Mouse (Mus musculus): ENCODE data around the gene Tenm2. TPM values are rescaled to one million over a fixed set of nuclear protein-coding genes. Genes with fewer than 3 reads are reported as not detected.

The Tenm2 gene
- total RNA-seq, 2 experiments from 2014 or later, result 71.1 to 107 TPM

DNA sequence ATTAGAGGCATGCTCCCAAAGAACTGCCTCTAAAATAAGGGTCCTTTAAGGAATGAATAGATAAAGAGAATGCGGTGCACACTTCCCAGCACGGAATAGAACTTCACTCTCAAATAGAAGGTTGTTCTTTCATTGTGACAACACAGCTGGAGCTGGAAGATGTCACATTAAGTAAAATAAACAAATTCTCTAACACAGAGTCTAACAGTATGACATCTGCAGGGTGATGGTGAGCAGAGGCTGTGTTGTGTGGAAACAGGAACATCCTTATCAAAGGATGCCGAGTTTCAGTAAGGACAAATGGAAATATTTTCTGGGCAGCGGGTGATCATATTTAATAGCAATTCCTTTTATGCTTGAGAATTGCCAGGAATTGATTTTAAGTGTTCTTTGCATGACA is 897.3 kb downstream of the Tenm2 start:
- DNase-seq (ENCODE audit: low spot score in 2 of 2), result no peak
- intact Hi-C loops (cut with DNase I), result no loop called here

DNA sequence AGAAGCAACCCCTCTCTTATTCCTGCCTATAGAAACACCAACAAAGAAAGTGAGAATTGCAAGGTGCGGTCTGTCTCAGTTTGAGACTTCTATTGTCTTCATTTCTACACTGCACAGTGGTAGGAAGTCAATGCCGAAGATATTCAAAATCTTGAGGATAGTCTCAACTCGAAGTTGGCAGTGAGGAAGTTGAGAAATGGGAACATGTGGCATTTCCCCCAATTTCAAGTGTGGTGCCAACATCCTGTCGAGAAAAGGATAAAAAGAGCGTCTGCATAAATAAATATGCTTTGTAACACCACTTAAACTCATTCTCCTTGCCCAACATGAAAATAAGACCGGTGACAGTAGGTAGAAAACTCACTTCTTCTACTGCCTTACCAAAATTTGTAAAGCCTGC is 898.7 kb downstream of the Tenm2 start:
- intact Hi-C loops (cut with DNase I), result no loop called here
- no peak for DNase-seq (ENCODE audit: low spot score in 2 of 2)

DNA sequence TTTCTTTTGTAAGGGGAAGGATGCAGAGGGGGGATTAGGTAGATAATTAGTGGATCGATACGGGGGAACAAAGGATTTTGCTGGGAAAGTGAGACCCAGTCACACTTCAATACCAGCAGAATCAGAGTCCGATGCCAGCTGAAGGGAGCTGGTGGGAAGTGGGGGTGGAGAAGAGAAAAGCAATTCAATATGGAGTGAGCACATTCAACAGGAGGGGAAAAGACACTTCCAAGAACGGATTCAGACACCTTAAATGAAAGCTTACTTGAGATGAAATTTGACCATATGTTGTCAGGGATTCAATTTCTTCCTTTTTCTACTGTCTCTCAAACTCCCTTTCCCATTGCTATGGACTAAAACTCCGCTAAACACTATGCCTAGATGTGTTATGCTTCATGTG is 900.6 kb downstream of the Tenm2 start:
- DNase-seq (ENCODE audit: low spot score in 2 of 2), result no peak
- intact Hi-C loops (cut with DNase I), result no loop called here

DNA sequence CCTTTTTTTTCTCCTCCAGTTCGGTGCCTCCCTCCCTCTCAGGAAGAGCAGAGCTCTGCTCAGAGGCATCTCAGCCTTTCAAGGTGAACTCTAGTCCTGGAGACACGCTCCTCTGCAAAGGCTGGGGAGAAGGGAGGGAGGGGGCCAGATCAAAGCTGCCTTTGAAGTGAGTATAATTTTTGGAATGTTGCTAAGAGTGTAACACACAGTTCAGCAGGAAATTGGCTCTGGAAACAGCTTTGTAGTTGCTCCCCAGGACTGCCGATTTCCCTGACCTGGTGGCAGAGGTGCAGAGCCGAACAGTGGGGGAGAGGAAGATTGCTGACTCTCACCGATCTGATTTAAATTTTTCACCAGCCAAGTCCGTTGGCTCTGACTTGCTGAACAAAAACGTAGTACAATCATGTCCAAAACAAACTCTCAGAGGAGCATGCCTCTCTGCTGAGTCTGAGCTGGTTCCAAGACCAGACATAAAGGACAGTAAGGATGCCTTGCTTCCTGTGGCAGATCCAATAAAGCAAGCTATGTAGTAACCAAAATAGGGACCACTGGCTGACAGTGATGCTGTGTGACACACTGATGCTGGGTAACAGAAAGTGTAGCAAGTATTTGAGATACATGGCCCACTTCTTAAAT is 901.5 kb downstream of the Tenm2 start:
- intact Hi-C loops (cut with DNase I), result no loop called here
- no peak for DNase-seq (ENCODE audit: low spot score in 2 of 2)

DNA sequence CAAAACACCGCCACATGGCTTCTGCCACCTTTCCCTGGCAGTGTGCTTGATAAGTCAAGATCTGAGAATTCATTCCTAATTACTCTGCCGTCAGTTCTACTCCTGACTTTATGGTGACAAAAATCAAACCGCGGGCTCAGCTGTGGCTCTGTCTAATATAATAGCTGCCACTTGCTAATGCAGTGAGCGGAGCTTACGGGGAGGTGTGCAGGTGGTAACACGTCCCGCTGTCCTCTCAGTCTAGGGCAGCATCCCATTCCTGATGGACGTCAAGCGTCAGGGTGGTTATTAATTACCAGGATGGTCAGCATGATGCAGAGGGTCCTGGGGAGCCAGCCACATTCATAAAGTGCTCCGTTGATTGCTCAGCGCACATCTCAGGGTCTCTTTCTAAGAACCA is 903.5 kb downstream of the Tenm2 start:
- intact Hi-C loops (cut with DNase I), result no loop called here
- no peak for DNase-seq (ENCODE audit: low spot score in 2 of 2)

DNA sequence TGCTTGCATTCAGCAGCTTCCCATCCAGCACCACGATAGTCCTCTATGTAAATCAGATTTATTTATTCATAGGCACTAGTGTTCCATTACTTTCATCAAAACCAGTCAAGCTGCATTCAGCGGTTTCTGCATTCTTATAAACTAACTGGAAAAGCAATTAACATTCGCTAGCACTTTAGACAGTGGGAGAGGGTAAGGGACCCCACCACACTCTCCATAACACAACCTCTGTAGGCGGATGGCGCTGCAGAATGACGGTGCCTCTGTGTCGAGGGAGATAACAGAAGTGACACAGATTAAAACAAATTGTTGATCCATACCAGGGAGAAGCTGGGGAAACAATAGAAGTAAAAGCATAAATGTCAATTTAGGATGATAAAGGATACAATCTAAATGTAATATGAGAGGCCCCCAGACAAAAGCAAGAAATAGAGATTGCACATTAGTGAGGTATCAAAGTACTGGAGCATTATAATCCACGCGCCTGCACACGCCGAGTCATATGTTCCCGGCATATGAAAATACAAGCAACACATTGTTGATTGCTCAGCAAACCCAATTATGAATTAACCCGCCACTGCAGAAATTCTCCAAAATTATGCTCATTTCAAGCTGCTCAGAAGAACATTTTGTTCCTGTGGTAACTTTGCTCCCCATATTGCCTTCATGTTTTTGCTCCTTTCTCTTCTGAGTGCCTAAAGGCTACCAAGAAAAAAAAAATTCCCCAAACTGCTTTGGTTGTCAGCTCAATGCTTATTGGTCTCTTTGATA is 904.2 kb downstream of the Tenm2 start:
- DNase-seq (ENCODE audit: low spot score in 2 of 2), result no peak
- intact Hi-C loops (cut with DNase I), result no loop called here

DNA sequence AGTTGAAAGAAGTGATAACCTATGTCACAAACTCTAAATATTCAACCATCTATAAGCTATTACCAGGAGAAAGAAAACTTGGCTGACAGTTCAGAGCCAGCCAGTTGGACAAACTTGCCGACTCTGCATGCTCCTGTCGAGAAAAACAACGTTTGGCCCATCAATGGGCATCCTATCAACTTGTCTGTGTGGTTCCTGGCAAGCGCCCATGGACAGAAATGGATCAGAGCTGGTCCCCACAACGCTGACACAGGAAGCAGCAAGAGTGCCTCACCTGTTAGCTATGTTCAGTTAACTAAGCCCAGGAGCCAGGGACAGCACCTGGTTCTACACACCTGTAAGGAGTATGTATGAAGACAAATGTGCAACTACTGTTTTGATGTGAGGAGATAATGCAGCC is 908.5 kb downstream of the Tenm2 start:
- DNase-seq (ENCODE audit: low spot score in 2 of 2), result no peak
- intact Hi-C loops (cut with DNase I), result no loop called here

DNA sequence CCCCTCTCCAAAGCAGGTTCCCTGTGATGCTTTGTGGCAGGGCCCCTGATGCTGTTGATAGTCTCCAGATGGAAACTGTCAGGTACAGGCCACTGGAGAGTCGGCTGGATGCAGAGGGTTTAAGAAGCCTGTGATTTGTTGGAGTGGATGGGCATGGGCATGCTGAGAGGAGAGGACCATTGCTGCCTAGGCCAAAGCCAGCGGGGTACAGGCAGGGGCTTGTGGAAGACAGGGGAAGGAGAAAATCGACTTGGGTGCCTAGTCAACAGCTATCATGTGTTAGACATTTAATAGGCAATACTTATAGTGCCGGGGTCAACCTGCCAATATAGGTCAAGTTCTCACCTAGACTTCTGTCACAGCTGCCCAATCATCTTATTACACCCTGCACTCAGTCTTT is 926.4 kb downstream of the Tenm2 start:
- intact Hi-C loops (cut with DNase I), result no loop called here

DNA sequence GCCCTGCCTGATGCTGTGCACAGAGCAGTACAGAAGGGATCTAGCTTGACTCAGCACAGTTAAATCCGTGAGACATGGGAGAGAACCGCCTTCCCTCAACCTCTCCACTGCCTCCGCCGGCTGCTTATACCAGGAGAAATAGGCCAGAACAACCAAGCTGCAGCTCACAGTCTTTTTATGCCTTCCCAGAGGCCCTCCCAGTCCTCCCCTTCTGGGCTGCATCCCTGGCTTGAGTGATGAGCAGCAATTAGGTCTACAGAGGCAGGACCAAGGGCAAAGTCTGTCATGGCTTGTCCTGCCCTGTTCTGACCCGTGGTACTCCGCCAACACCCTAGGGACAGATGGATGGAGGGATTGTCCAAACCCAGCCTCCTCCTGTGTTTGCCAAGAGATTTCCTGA is 928.5 kb downstream of the Tenm2 start:
- DNase-seq (ENCODE audit: low spot score in 2 of 2), result no peak
- intact Hi-C loops (cut with DNase I), result no loop called here

More for the DNA sequence above, 926.4 kb downstream of the Tenm2 start:
- no peak for DNase-seq (ENCODE audit: low spot score in 2 of 2)

DNA sequence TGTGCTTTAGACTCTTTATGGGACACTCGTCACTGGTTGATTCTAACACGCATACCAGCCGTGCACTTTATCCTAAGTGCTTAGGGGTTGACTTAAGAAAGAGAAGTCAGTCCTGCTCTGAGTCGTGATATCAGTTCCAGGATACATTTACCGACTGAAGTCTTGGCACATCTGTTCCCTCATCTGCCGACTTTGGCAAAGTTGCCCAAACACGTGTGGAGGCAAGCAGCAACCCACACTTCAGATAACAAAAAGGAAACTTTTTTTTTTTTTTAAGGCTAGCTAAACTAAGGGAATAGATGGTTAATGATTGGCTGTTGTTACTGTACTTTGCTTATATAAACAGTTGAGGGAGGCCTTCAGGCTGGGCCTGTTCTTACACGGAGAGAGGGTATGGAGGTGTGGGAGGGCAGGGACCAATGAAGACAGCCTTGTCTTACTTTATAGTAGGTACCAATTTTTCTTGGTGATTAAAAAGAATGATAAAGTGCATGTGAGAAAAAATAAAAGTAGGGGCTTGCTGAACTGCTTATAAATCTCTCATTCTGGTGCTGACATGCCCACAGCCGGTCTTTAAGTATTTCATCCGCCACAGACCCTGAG is 930.3 kb downstream of the Tenm2 start:
- no peak for DNase-seq (ENCODE audit: low spot score in 2 of 2)
- intact Hi-C loops (cut with DNase I), result no loop called here

DNA sequence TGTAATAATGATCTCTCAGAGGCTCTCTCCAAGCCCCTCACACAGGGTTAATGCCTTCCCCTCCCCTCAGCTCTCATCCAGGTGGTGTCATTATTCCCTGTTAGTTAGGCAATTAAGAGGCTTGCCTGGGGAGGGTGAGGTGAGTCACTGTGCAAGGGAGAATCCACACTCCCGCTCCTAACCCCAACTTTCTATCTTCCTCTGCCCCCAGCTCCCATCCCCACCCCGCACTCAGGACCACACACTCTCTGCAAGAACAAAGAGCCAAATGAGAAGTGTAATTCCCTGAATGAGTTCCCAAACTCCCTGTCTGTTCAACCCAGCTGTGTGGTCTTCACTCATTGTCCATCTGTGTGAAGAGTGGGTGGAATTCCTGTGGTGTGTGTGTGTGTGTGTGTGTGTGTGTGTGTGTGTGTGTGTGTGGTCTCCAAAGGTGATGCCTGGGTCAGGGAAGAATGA is 932.8 kb downstream of the Tenm2 start:
- intact Hi-C loops (cut with DNase I), result no loop called here
- DNase-seq (ENCODE audit: low spot score in 2 of 2), result no peak

DNA sequence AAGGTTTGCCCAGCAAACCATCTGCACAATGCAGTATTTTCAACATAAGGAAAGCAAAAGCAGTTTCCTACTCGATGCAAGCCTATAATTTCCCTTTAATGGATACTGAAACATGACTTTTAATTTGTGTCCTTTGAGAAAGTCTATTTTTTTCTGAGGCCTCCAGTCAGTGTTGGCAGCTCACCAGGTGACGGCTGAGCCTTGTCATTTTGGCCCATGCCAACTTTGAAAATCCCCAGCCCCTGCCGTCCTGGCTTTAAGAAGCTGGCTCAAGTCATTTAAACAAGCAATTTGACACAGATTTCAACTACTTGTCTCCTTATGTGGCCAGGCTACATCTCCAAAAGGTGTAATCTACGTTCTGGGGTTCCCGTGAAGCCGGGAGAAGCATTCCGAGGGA is 933.7 kb downstream of the Tenm2 start:
- DNase-seq (ENCODE audit: low spot score in 2 of 2), result no peak
- intact Hi-C loops (cut with DNase I), result no loop called here

DNA sequence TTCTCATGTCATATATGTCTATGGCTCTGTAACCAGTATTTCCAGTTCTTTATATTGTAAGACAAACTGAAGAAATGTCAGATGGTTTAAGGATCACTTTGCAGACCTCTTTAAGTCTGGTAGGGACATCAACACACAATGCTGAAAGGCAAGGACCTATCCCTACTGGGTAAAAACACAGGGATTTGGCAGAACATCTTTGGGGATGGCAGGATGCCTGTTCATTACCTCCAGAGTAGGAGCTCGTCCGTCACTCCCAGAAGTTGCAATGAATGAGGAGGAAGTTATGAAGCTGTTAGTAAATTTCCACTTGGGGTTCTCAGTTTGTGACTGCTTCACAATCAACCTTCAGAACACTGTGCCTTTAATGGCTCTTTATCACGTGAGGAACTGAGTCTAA is 939.2 kb downstream of the Tenm2 start:
- DNase-seq (ENCODE audit: low spot score in 2 of 2), result no peak
- intact Hi-C loops (cut with DNase I), result no loop called here

DNA sequence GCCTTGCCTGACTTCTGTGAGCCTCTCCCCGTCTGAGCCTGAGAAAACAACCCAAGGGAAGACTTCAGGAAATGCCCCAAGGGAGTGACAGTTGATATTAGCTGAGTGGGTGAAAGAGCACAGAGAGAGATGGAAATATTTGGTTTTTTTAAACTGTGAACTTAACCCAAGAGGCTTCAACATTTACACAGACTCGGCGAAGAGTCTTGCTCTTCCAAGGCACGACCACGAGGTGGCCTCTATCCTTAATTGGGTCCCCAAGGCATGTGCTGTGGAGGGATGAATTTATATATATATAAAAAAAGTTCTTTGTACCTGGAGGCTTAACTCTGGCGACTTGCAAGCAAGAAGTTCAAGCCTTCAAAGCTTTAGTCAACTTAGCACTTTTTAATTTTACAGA is 943.6 kb downstream of the Tenm2 start:
- no peak for DNase-seq (ENCODE audit: low spot score in 2 of 2)
- intact Hi-C loops (cut with DNase I), result no loop called here

DNA sequence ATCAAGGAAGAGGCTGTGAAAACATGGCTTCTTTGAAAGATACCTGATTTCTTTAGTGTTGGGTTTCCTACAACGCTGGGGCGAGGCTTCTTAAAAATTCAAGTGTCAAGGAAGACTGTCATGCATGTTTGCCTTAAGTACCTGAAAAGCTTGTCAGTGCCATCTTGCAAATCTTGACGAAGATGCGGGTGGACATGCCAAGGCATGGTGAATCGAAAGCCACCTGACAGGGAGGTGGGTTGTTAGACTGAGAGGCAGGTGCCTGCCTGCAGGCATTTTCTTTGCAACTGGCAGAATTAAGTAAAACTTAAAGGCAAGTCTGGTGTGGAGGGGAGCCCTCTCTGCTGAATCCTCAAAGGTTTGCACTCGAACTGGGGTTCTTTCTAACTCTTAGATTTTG is 949.5 kb downstream of the Tenm2 start:
- intact Hi-C loops (cut with DNase I), result no loop called here
- DNase-seq (ENCODE audit: low spot score in 2 of 2), result no peak

DNA sequence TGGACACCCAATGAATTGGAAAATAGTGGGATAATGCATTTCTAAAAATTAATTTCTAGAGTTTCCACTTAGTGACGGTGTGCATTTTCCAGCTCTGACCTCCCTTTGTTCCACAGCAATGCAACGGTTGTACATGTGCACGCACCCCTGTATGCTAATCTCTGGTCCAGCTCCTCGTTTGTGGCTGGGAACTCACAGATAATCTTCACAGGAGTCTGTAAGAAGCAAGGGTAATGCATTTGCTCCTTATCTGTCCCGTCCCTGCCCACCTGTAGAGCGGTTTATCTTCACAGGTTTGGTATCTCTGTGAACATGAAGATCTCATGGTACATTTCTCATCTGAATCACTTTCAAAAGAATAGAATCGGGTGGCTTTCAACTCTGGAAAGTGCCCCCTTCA is 955.2 kb downstream of the Tenm2 start:
- intact Hi-C loops (cut with DNase I), result no loop called here
- no peak for DNase-seq (ENCODE audit: low spot score in 2 of 2)

DNA sequence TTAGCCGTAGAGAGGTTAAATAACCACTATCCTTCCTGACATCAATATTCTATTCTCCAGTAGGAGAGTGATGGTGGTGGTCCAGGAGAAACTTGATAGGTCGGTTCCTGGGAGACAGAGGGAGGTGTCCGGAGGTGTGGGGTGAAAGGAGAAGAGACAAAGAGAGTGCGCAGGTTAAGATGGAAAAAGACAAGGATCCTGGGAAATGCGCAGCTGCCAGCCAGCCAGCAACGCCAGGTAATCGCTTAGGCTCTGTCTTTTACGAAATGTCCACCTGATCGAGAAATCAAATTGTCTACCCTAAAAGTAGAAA is 957.9 kb downstream of the Tenm2 start:
- no peak for DNase-seq (ENCODE audit: low spot score in 2 of 2)
- intact Hi-C loops (cut with DNase I), result no loop called here

DNA sequence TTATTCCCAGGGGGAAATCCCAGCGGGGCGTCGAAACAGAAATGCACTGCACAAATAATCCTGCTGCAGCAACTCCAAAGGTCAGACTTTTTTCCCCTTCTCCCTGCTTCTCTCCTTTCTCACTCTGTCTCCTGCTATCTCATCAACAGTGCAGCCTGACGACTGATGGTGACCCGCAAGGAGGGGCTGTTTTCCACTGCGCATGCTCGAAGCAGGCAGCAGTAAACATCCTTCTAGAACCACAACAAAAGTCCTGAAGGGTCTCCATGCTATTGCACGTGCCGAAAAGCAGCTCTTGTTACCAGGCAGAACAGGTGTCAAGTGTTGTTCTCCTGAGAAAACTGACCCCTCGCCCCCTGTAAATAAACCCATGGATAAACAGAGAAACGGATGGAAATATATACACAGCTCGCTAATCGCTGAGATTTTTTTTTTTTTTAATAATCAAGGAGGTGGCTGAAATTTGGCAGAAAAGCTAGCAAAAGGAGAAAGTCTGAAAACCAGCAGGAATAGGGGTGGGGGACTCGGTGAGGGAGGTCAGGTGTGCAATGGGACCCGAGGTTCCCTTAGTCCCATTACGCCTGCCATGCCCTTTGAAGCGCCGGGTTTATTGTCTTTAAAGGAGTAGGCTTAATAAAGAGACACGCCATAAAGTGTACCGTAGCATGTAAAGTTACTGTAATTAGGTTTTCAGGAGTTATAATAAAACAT is 958.4 kb downstream of the Tenm2 start:
- DNase-seq (ENCODE audit: low spot score in 2 of 2), result no peak
- intact Hi-C loops (cut with DNase I), result no loop called here

DNA sequence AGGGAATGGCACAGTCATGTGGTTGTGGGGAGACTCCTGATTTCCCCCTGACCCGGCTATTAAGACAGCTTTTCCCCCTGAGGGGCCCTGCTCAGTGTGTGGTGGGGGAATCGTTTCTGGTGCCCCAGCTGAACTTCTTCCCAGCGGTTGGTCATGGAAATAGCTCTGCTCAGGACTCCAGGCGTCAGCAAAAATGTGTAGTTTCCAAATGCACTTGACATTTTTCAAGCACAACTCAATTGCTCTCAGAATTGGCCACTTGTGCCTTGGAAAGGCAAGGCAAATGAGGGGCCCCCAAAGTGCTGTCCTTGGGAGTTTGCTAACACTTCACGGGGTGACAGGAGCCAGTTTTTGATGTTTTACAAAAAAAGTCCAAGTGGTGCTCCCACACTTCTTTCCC is 959.7 kb downstream of the Tenm2 start:
- no peak for DNase-seq (ENCODE audit: low spot score in 2 of 2)
- intact Hi-C loops (cut with DNase I), result no loop called here

DNA sequence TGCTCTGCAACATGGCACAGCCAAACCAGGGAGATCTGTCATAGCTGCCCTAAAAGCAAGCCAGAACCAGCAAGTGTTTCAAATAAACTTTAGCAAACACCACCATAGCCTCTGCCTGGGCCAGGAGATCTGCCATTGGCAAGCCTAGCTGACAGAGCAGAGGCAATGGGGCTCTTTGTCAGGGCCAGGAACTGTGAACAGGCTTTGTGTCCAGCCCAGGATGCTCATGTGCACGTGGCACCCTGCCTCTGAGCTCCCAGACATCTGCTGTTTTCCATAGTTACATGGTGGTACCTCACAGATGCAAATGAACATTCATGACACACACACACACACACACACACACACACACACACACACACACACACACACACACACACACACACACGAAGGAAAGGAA is 963.6 kb downstream of the Tenm2 start:
- intact Hi-C loops (cut with DNase I), result no loop called here
- no peak for DNase-seq (ENCODE audit: low spot score in 2 of 2)

DNA sequence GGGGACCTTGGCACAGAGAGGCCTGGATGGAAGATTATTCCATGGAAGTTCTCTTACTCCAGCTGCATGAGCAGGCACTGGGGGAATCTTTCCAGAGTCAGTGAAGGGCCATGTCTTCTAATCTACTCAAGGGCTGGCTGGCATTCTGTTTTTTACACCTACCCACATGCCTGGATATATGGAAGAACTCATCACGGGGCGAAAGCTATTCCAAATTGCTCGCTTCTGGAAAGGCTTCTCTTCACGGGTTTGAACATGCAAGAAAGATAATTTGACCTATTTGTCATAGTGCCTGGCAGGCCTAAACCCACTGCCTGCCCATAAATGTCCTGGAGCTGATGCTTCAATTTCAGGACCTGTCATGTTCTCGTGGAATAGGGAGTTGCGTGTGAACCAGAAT is 965.8 kb downstream of the Tenm2 start:
- no peak for DNase-seq (ENCODE audit: low spot score in 2 of 2)
- intact Hi-C loops (cut with DNase I), result no loop called here
